Mouse (Mus musculus) CH12.LX (cell line): Measurements from ENCODE around the gene Stn1.

ENCODE experiments used
- CTCF ChIP-seq, 2 experiments: IDR thresholded peaks in 1 of 2; conservative IDR thresholded peaks in 1 of 2; 2 replicates each; pipeline ENCODE4 v1.5.1; 2011 to 2012; ENCODE audit warnings: low read depth in 2 of 2, low read length in 2 of 2, improper control_type of control experiment in 1 of 2, inconsistent platforms in 1 of 2, mild to moderate bottlenecking in 1 of 2, moderate library complexity in 1 of 2
- E2F4 ChIP-seq: IDR thresholded peaks from 2 replicates; pipeline ENCODE4 v1.6.1; 2011; ENCODE audit warnings: low read depth, low read length, improper control_type of control experiment; ENCODE audit not compliant: insufficient replicate concordance
- ELF1 ChIP-seq: IDR thresholded peaks from 2 replicates; pipeline ENCODE4 v1.6.1; 2014; ENCODE audit warnings: low read depth, mild to moderate bottlenecking, inconsistent platforms, low read length, improper control_type of control experiment
- EP300 ChIP-seq: IDR thresholded peaks from 2 replicates; pipeline ENCODE4 v1.6.1; 2011; ENCODE audit warnings: low read length, improper control_type of control experiment
- JUND ChIP-seq: conservative IDR thresholded peaks from 2 replicates; pipeline ENCODE4 v1.6.1; 2011; ENCODE audit warnings: low read depth, low read length, improper control_type of control experiment
- MEF2A ChIP-seq: IDR thresholded peaks from 2 replicates; pipeline ENCODE4 v1.6.1; 2014; ENCODE audit warnings: low read depth, mild to moderate bottlenecking, inconsistent platforms, low read length, improper control_type of control experiment, borderline replicate concordance
- MXI1 ChIP-seq: IDR thresholded peaks from 2 replicates; pipeline ENCODE4 v1.6.1; 2011; ENCODE audit warnings: mild to moderate bottlenecking, low read depth, low read length, improper control_type of control experiment
- POLR2A ChIP-seq: IDR thresholded peaks from 2 replicates; pipeline ENCODE4 v1.6.1; 2011; ENCODE audit warnings: low read depth, mild to moderate bottlenecking, improper control_type of control experiment, low read length
- RCOR1 ChIP-seq: conservative IDR thresholded peaks from 2 replicates; pipeline ENCODE4 v1.6.1; 2012; ENCODE audit warnings: low read depth, mild to moderate bottlenecking, inconsistent platforms, low read length, improper control_type of control experiment
- TBP ChIP-seq: conservative IDR thresholded peaks from 2 replicates; pipeline ENCODE4 v1.6.1; 2011; ENCODE audit warnings: low read depth, low read length, improper control_type of control experiment
- USF2 ChIP-seq: conservative IDR thresholded peaks from 2 replicates; pipeline ENCODE4 v1.6.1; 2011; ENCODE audit warnings: low read depth, low read length, improper control_type of control experiment
- ZC3H11A ChIP-seq: IDR thresholded peaks from 2 replicates; pipeline ENCODE4 v1.6.1; 2012; ENCODE audit warnings: low read depth, mild to moderate bottlenecking, inconsistent platforms, low read length, improper control_type of control experiment

- TF ChIP-seq E2F4 (no peak), MEF2A (no peak), CTCF (conservative IDR thresholded peaks at IDR 0.05 in 1 of 2, IDR thresholded peaks at IDR 0.05 in 1 of 2; ENCODE audit: low read depth in 2 of 2, low read length in 2 of 2) (no peak), TBP (no peak), RCOR1 (no peak), JUND (no peak), POLR2A (no peak), EP300 (no peak), ZC3H11A (no peak), USF2 (no peak), MXI1 (no peak), ELF1 (no peak)
Observed at GRCm38 (mm10) chr19:47491853-47492252, 45.5 kb downstream of the Stn1 start.
